Mouse (Mus musculus) cerebellum, adult 2 months (tissue): ENCODE data around the gene Ahnak.

Experiments used
- CTCF ChIP-seq: fragments of 200-500 bp; IDR thresholded peaks from 2 replicates; pipeline ENCODE4 v1.5.1; 2011; ENCODE audit warnings: low read depth, mild to moderate bottlenecking, control low read depth, low read length, moderate library complexity, borderline replicate concordance; ENCODE audit not compliant: insufficient read depth
- POLR2A ChIP-seq: fragments of 200-500 bp; IDR thresholded peaks from 2 replicates; pipeline ENCODE4 v1.6.1; 2011; ENCODE audit warnings: low read length, control low read depth, borderline replicate concordance; ENCODE audit not compliant: insufficient read depth

GRCm38 (mm10) chr19:8988346-8989065, 578 bp upstream of the Ahnak start:
- no peak for TF ChIP-seq CTCF
- no peak for TF ChIP-seq POLR2A
